In genomic region chr7:95760945-95761661, GRCm38 (mm10) we compare ENCODE assay signal across 13 mouse cellular contexts.
DNase-seq lines count a peak whose midpoint lies in the region; ATAC-seq and TF ChIP-seq lines count a peak whose summit lies in the region.
"Had no signal": no experiment of that assay in that cellular context is flagged by ENCODE, and none has a peak within 500 bp of the region (broad histone marks: within the 10 kb centered on the region; RNA-seq: fewer than 3 reads in every experiment).

No protein-coding gene starts in this region.

- H3K9me3 ChIP-seq in forebrain, postnatal 0 days (ENCODE audit: low read length): no peaks in the 10 kb centered on the region
- H3K9me3 ChIP-seq: limb, embryonic 10.5 days had no signal

- H3K4me3 ChIP-seq in forebrain, postnatal 0 days (ENCODE audit: low read depth, low read length): no peak overlapping the region
- H3K4me3 ChIP-seq: limb, embryonic 10.5 days had no signal

- no peak overlapping the region for H3K9ac ChIP-seq in forebrain, postnatal 0 days

- ATAC-seq in forebrain, postnatal 0 days: peak; percentile 63

- 29% methylated on average over 12 of the region's 12 CpGs for WGBS in forebrain, postnatal 0 days

- no peaks in the 10 kb centered on the region for H3K27me3 ChIP-seq in forebrain, postnatal 0 days (ENCODE audit: insufficient read depth, low read length)

- no peaks in the 10 kb centered on the region for H3K4me1 ChIP-seq in forebrain, postnatal 0 days (ENCODE audit: insufficient read depth)
- H3K4me1 ChIP-seq: limb, embryonic 10.5 days had no signal

- intact Hi-C loops in left cerebral cortex, postnatal 25 days (cut with DNase I): loop anchor here (1.0 to 10.0 kb wide), 2 partner anchors 74 to 154 kb away; no protein-coding TSS in a partner anchor

- peak; percentile 11 to 21 for DNase-seq in layer of hippocampus, adult 8-10 months (ENCODE audit: low spot score in 2 of 2)
- DNase-seq in layer of hippocampus, adult 9-10 months (ENCODE audit: low spot score): no peak
- peak; percentile 43 for DNase-seq in forebrain, postnatal 0 days
- DNase-seq in left cerebral cortex, postnatal 25 days (ENCODE audit: low spot score in 2 of 2): peak; percentile 50 to 92
- DNase-seq in right cerebral cortex, postnatal 25 days: peak; percentile 42
- DNase-seq in thymus, postnatal 14 days: no peak
- DNase-seq in kidney, postnatal 25 days: no peak
- no peak for DNase-seq in adrenal gland, postnatal 36 days
- DNase-seq: cerebellum, postnatal 10 days; heart, postnatal 10 days; kidney, adult 9 months; lung, adult 2 months had no signal

- no peak overlapping the region for H3K4me2 ChIP-seq in forebrain, postnatal 0 days (ENCODE audit: low read depth)

- no peak for TF ChIP-seq CTCF in forebrain, postnatal 0 days (IDR thresholded peaks at IDR 0.05; ENCODE audit: low read depth)

- H3K27ac ChIP-seq in forebrain, postnatal 0 days (ENCODE audit: low read depth, low read length): no peak overlapping the region
- H3K27ac ChIP-seq: limb, embryonic 10.5 days had no signal

- H3K36me3 ChIP-seq in forebrain, postnatal 0 days (ENCODE audit: insufficient read depth): no peaks in the 10 kb centered on the region
- H3K36me3 ChIP-seq: limb, embryonic 10.5 days had no signal

Comparison
In these comparisons a context has a peak if more than half of its experiments do, and no peak if none do; other contexts are left out.
1. DNase-seq: peak in layer of hippocampus, adult 8-10 months (2 of 2), forebrain, postnatal 0 days (single experiment), left cerebral cortex, postnatal 25 days (2 of 2) and right cerebral cortex, postnatal 25 days (single experiment); none in layer of hippocampus, adult 9-10 months (single experiment), thymus, postnatal 14 days (single experiment), kidney, postnatal 25 days (0 of 2) and adrenal gland, postnatal 36 days (0 of 2).